Mouse (Mus musculus): ENCODE results near the gene Tbc1d14. TPM values are rescaled to one million over a fixed set of nuclear protein-coding genes. Genes with fewer than 3 reads are reported as not detected.

Tbc1d14 gene
- total and polyA plus RNA-seq, 2 experiments = 5.4 to 8.4 TPM

- H3K36me3 ChIP-seq (ENCODE audit: control insufficient read depth, insufficient read depth, low read length) = no peaks in the 10 kb centered on the region; the same call in 1 of the 2 replicates
- no peak overlapping the region for H3K4me3 ChIP-seq (ENCODE audit: insufficient read depth, low read depth, low read length)
- no peak for DNase-seq (ENCODE audit: extremely low read depth, low read depth, low spot score)
- TF ChIP-seq POLR2A (IDR thresholded peaks at IDR 0.05; ENCODE audit: extremely low read depth, insufficient read depth, low read length) = no peak
- no peak for TF ChIP-seq CTCF (IDR thresholded peaks at IDR 0.05; ENCODE audit: low read depth, low read length)
- no peak overlapping the region for H3K9ac ChIP-seq (ENCODE audit: low read depth, low read length)
- 95% methylated on average over 3 of the region's 3 CpGs for WGBS
- H3K79me2 ChIP-seq (ENCODE audit: control insufficient read depth, insufficient read depth, low read length) = peaks cover 44% of the 10 kb centered on the region; the same call in 1 of the 2 replicates
- H3K4me1 ChIP-seq (ENCODE audit: control insufficient read depth, insufficient read depth, low read length) = peaks cover 30% of the 10 kb centered on the region
- H3K27ac ChIP-seq (replicated peaks; ENCODE audit: insufficient read depth, low read depth, low read length) = no peak overlapping the region
- no peaks in the 10 kb centered on the region for H3K27me3 ChIP-seq (ENCODE audit: control insufficient read depth, insufficient read depth, low read length)
Measured at GRCm38 (mm10) chr5:36576457-36576856, 16.6 kb downstream of the Tbc1d14 start.

DNA sequence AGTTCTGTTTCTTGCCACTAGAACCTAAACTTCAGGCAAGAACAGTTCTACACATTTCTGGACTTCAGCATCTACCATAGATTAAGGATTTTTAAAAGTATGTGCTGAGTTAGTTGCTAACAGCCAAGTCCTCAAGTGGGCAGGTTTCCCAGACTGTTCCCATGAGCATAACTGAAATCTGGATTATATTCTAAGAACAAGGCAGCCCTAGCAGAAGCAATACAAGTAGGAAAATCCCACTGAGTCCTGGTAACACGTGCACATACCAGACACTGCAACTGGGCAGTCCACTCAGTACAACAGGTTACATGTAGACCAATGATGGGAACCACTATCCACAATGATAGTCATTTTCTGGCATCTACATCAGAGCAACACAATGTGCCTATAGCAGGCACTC is 17.3 kb downstream of the Tbc1d14 start:
- H3K4me3 ChIP-seq (ENCODE audit: insufficient read depth, low read depth, low read length) = no peak overlapping the region
- peaks cover 31% of the 10 kb centered on the region for H3K4me1 ChIP-seq (ENCODE audit: control insufficient read depth, insufficient read depth, low read length)
- H3K27ac ChIP-seq (replicated peaks; ENCODE audit: insufficient read depth, low read depth, low read length) = peak overlapping the region; percentile 59
- TF ChIP-seq POLR2A (IDR thresholded peaks at IDR 0.05; ENCODE audit: extremely low read depth, insufficient read depth, low read length) (no peak), CTCF (IDR thresholded peaks at IDR 0.05; ENCODE audit: low read depth, low read length) (no peak)
- no peak for DNase-seq (ENCODE audit: extremely low read depth, low read depth, low spot score)
- WGBS = 90% methylated on average over 1 of the region's 1 CpGs
- no peaks in the 10 kb centered on the region; the same call in 1 of the 2 replicates for H3K36me3 ChIP-seq (ENCODE audit: control insufficient read depth, insufficient read depth, low read length)
- no peak overlapping the region for H3K9ac ChIP-seq (ENCODE audit: low read depth, low read length)
- H3K79me2 ChIP-seq (ENCODE audit: control insufficient read depth, insufficient read depth, low read length) = peaks cover 39% of the 10 kb centered on the region; the same call in 1 of the 2 replicates
- H3K27me3 ChIP-seq (ENCODE audit: control insufficient read depth, insufficient read depth, low read length) = no peaks in the 10 kb centered on the region

- Histone ChIP-seq H3K27me3 (ENCODE audit: control insufficient read depth, insufficient read depth, low read length) (no peaks in the 10 kb centered on the region), H3K4me1 (ENCODE audit: control insufficient read depth, insufficient read depth, low read length) (peaks cover 31% of the 10 kb centered on the region), H3K36me3 (ENCODE audit: control insufficient read depth, insufficient read depth, low read length) (no peaks in the 10 kb centered on the region; the same call in 1 of the 2 replicates), H3K4me3 (ENCODE audit: insufficient read depth, low read depth, low read length) (no peak overlapping the region), H3K79me2 (ENCODE audit: control insufficient read depth, insufficient read depth, low read length) (peaks cover 34% of the 10 kb centered on the region; the same call in 1 of the 2 replicates), H3K27ac (replicated peaks; ENCODE audit: insufficient read depth, low read depth, low read length) (peak overlapping the region; percentile 59), H3K9ac (ENCODE audit: low read depth, low read length) (no peak overlapping the region)
- peak; percentile 85 for DNase-seq (ENCODE audit: extremely low read depth, low read depth, low spot score)
- WGBS = 22% methylated on average over 3 of the region's 3 CpGs
- TF ChIP-seq POLR2A (IDR thresholded peaks at IDR 0.05; ENCODE audit: extremely low read depth, insufficient read depth, low read length) (no peak), CTCF (IDR thresholded peaks at IDR 0.05; ENCODE audit: low read depth, low read length) (no peak)
Measured at GRCm38 (mm10) chr5:36575227-36575626, 17.8 kb downstream of the Tbc1d14 start.

- Histone ChIP-seq H3K4me1 (ENCODE audit: control insufficient read depth, insufficient read depth, low read length) (peaks cover 38% of the 10 kb centered on the region), H3K36me3 (ENCODE audit: control insufficient read depth, insufficient read depth, low read length) (no peaks in the 10 kb centered on the region; the same call in 1 of the 2 replicates), H3K27me3 (ENCODE audit: control insufficient read depth, insufficient read depth, low read length) (no peaks in the 10 kb centered on the region), H3K9ac (ENCODE audit: low read depth, low read length) (no peak overlapping the region), H3K4me3 (ENCODE audit: insufficient read depth, low read depth, low read length) (no peak overlapping the region), H3K27ac (replicated peaks; ENCODE audit: insufficient read depth, low read depth, low read length) (peak overlapping the region; percentile 59), H3K79me2 (ENCODE audit: control insufficient read depth, insufficient read depth, low read length) (peaks cover 30% of the 10 kb centered on the region; the same call in 1 of the 2 replicates)
- TF ChIP-seq POLR2A (IDR thresholded peaks at IDR 0.05; ENCODE audit: extremely low read depth, insufficient read depth, low read length) (no peak), CTCF (IDR thresholded peaks at IDR 0.05; ENCODE audit: low read depth, low read length) (no peak)
- WGBS = 19% methylated on average over 8 of the region's 8 CpGs
- peak; percentile 87 for DNase-seq (ENCODE audit: extremely low read depth, low read depth, low spot score)
Measured at GRCm38 (mm10) chr5:36574147-36574870, 18.8 kb downstream of the Tbc1d14 start.

DNA sequence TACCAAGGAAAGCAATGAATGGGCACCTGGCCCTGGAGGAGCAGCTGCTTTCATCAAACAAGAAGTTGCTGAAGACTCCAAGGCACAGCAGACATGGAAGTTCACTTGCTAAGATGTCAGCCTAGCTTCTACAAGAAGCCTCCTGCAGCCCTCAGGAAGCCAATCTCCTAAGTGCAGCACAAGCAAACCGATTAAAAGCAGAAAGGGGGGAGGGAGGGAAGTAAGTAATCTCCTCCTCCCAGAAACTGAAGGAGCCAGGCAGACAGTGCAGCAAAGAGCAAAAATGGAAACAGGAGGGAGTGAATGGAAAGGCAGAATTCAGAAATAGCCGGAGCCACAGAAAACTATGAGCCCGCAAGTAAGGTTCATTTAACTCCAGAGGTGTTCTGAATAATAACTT is 19.7 kb downstream of the Tbc1d14 start:
- no peaks in the 10 kb centered on the region; the same call in 1 of the 2 replicates for H3K36me3 ChIP-seq (ENCODE audit: control insufficient read depth, insufficient read depth, low read length)
- TF ChIP-seq POLR2A (IDR thresholded peaks at IDR 0.05; ENCODE audit: extremely low read depth, insufficient read depth, low read length) (no peak), CTCF (IDR thresholded peaks at IDR 0.05; ENCODE audit: low read depth, low read length) (no peak)
- H3K9ac ChIP-seq (ENCODE audit: low read depth, low read length) = no peak overlapping the region
- WGBS = 53% methylated on average over 3 of the region's 3 CpGs
- no peak overlapping the region for H3K4me3 ChIP-seq (ENCODE audit: insufficient read depth, low read depth, low read length)
- peak overlapping the region; percentile 60 for H3K27ac ChIP-seq (replicated peaks; ENCODE audit: insufficient read depth, low read depth, low read length)
- DNase-seq (ENCODE audit: extremely low read depth, low read depth, low spot score) = no peak
- H3K79me2 ChIP-seq (ENCODE audit: control insufficient read depth, insufficient read depth, low read length) = peaks cover 26% of the 10 kb centered on the region; the same call in 1 of the 2 replicates
- peaks cover 42% of the 10 kb centered on the region for H3K4me1 ChIP-seq (ENCODE audit: control insufficient read depth, insufficient read depth, low read length)
- H3K27me3 ChIP-seq (ENCODE audit: control insufficient read depth, insufficient read depth, low read length) = no peaks in the 10 kb centered on the region

- no peaks in the 10 kb centered on the region for H3K27me3 ChIP-seq (ENCODE audit: control insufficient read depth, insufficient read depth, low read length)
- peaks cover 22% of the 10 kb centered on the region; the same call in 1 of the 2 replicates for H3K79me2 ChIP-seq (ENCODE audit: control insufficient read depth, insufficient read depth, low read length)
- peak overlapping the region; percentile 20; the same call in 1 of the 2 replicates for H3K27ac ChIP-seq (replicated peaks; ENCODE audit: insufficient read depth, low read depth, low read length)
- 90% methylated on average over 16 of the region's 16 CpGs for WGBS
- H3K4me1 ChIP-seq (ENCODE audit: control insufficient read depth, insufficient read depth, low read length) = peaks cover 54% of the 10 kb centered on the region
- no peaks in the 10 kb centered on the region; the same call in 1 of the 2 replicates for H3K36me3 ChIP-seq (ENCODE audit: control insufficient read depth, insufficient read depth, low read length)
- no peak overlapping the region for H3K9ac ChIP-seq (ENCODE audit: low read depth, low read length)
- H3K4me3 ChIP-seq (ENCODE audit: insufficient read depth, low read depth, low read length) = no peak overlapping the region
- DNase-seq (ENCODE audit: extremely low read depth, low read depth, low spot score) = peak; percentile 38
- TF ChIP-seq CTCF (IDR thresholded peaks at IDR 0.05; ENCODE audit: low read depth, low read length) (no peak), POLR2A (IDR thresholded peaks at IDR 0.05; ENCODE audit: extremely low read depth, insufficient read depth, low read length) (no peak)
Measured at GRCm38 (mm10) chr5:36571371-36571770, 21.7 kb downstream of the Tbc1d14 start.
